Mouse (Mus musculus): ENCODE data around the gene Tbc1d14. TPM values are rescaled to one million over a fixed set of nuclear protein-coding genes. Genes with fewer than 3 reads are reported as not detected.

The Tbc1d14 gene
- total RNA-seq, 2 experiments from 2014 or later: 7.2 to 17.9 TPM

GRCm38 (mm10) chr5:36557584-36558308 is 35.3 kb downstream of the Tbc1d14 start:
- peak; percentile 39; the same call in 1 of the 2 replicates for ATAC-seq (replicated peaks; ENCODE audit: poor library complexity, severe bottlenecking)

- no peak for ATAC-seq (replicated peaks; ENCODE audit: poor library complexity, severe bottlenecking)
These were observed 36.2 kb downstream of the Tbc1d14 start for GRCm38 (mm10) chr5:36556906-36557305.

- ATAC-seq (replicated peaks; ENCODE audit: poor library complexity, severe bottlenecking): no peak
These were observed 36.8 kb downstream of the Tbc1d14 start for GRCm38 (mm10) chr5:36556289-36556688.

- ATAC-seq (replicated peaks; ENCODE audit: poor library complexity, severe bottlenecking): no peak
These were observed 38.6 kb downstream of the Tbc1d14 start for GRCm38 (mm10) chr5:36554496-36554895.

GRCm38 (mm10) chr5:36553886-36554285 is 39.2 kb downstream of the Tbc1d14 start:
- ATAC-seq (replicated peaks; ENCODE audit: poor library complexity, severe bottlenecking): peak; percentile 59

GRCm38 (mm10) chr5:36553056-36553606 is 39.9 kb downstream of the Tbc1d14 start:
- no peak for ATAC-seq (replicated peaks; ENCODE audit: poor library complexity, severe bottlenecking)

- ATAC-seq (replicated peaks; ENCODE audit: poor library complexity, severe bottlenecking): no peak
These were observed 40.7 kb downstream of the Tbc1d14 start for GRCm38 (mm10) chr5:36552391-36552790.

- peak; percentile 62 for ATAC-seq (replicated peaks; ENCODE audit: poor library complexity, severe bottlenecking)
These were observed 43.8 kb downstream of the Tbc1d14 start for GRCm38 (mm10) chr5:36549243-36549642.

GRCm38 (mm10) chr5:36544765-36545164 is 48.3 kb downstream of the Tbc1d14 start:
- ATAC-seq (replicated peaks; ENCODE audit: poor library complexity, severe bottlenecking): no peak

- no peak for ATAC-seq (replicated peaks; ENCODE audit: poor library complexity, severe bottlenecking)
These were observed 52.1 kb downstream of the Tbc1d14 start for GRCm38 (mm10) chr5:36540928-36541327.

GRCm38 (mm10) chr5:36538576-36539187 is 54.4 kb downstream of the Tbc1d14 start:
- peak; percentile 92 for ATAC-seq (replicated peaks; ENCODE audit: poor library complexity, severe bottlenecking)

- no peak for ATAC-seq (replicated peaks; ENCODE audit: poor library complexity, severe bottlenecking)
These were observed 56.7 kb downstream of the Tbc1d14 start for GRCm38 (mm10) chr5:36536424-36536823.

- ATAC-seq (replicated peaks; ENCODE audit: poor library complexity, severe bottlenecking): no peak
These were observed 57.5 kb downstream of the Tbc1d14 start for GRCm38 (mm10) chr5:36535438-36536176.

GRCm38 (mm10) chr5:36534455-36535030 is 58.5 kb downstream of the Tbc1d14 start:
- ATAC-seq (replicated peaks; ENCODE audit: poor library complexity, severe bottlenecking): 0 out of 2 replicates have a peak, but pooled peaks have one; percentile 12

- ATAC-seq (replicated peaks; ENCODE audit: poor library complexity, severe bottlenecking): peak; percentile 96
These were observed 62.8 kb downstream of the Tbc1d14 start for GRCm38 (mm10) chr5:36530129-36530751.

- no peak for ATAC-seq (replicated peaks; ENCODE audit: poor library complexity, severe bottlenecking)
These were observed 63.4 kb downstream of the Tbc1d14 start for GRCm38 (mm10) chr5:36529698-36530097.

- ATAC-seq (replicated peaks; ENCODE audit: poor library complexity, severe bottlenecking): no peak
These were observed 66.2 kb downstream of the Tbc1d14 start for GRCm38 (mm10) chr5:36526921-36527320.

GRCm38 (mm10) chr5:36526274-36526673 is 66.8 kb downstream of the Tbc1d14 start:
- ATAC-seq (replicated peaks; ENCODE audit: poor library complexity, severe bottlenecking): no peak

- ATAC-seq (replicated peaks; ENCODE audit: poor library complexity, severe bottlenecking): no peak
These were observed 67.9 kb downstream of the Tbc1d14 start for GRCm38 (mm10) chr5:36525216-36525615.

- ATAC-seq (replicated peaks; ENCODE audit: poor library complexity, severe bottlenecking): no peak
These were observed 69.8 kb downstream of the Tbc1d14 start for GRCm38 (mm10) chr5:36523219-36523703.

All from granulocyte monocyte progenitor cell, adult 5-6 weeks (primary cell).